Mouse (Mus musculus): ENCODE data around the gene Vstm4.

Vstm4 gene

GRCm38 (mm10) chr14:32859831-32860569 is 3.4 kb downstream of the Vstm4 start:
- DNase-seq = no peak

- no peak for DNase-seq
Measured at GRCm38 (mm10) chr14:32861149-32861581, 4.6 kb downstream of the Vstm4 start.

- DNase-seq = no peak
Measured at GRCm38 (mm10) chr14:32861656-32862055, 5.1 kb downstream of the Vstm4 start.

- no peak for DNase-seq
Measured at GRCm38 (mm10) chr14:32865331-32865730, 8.8 kb downstream of the Vstm4 start.

GRCm38 (mm10) chr14:32871963-32872362 is 15.4 kb downstream of the Vstm4 start:
- DNase-seq = no peak

- no peak for DNase-seq
Measured at GRCm38 (mm10) chr14:32877549-32877948, 21.0 kb downstream of the Vstm4 start.

GRCm38 (mm10) chr14:32880332-32880731 is 23.8 kb downstream of the Vstm4 start:
- no peak for DNase-seq

- no peak for DNase-seq
Measured at GRCm38 (mm10) chr14:32881693-32882092, 25.1 kb downstream of the Vstm4 start.

GRCm38 (mm10) chr14:32888876-32889674 is 32.5 kb downstream of the Vstm4 start:
- DNase-seq = peak; percentile 63

GRCm38 (mm10) chr14:32894341-32894853 is 37.8 kb downstream of the Vstm4 start:
- peak; percentile 48 for DNase-seq

- no peak for DNase-seq
Measured at GRCm38 (mm10) chr14:32894878-32895277, 38.3 kb downstream of the Vstm4 start.

GRCm38 (mm10) chr14:32896896-32897295 is 40.3 kb downstream of the Vstm4 start:
- DNase-seq = peak; percentile 20

GRCm38 (mm10) chr14:32903203-32903602 is 46.6 kb downstream of the Vstm4 start:
- no peak for DNase-seq

- no peak for DNase-seq
Measured at GRCm38 (mm10) chr14:32906545-32906944, 50.0 kb downstream of the Vstm4 start.

- no peak for DNase-seq
Measured at GRCm38 (mm10) chr14:32909112-32909511, 52.6 kb downstream of the Vstm4 start.

- no peak for DNase-seq
Measured at GRCm38 (mm10) chr14:32911187-32911586, 54.6 kb downstream of the Vstm4 start.

GRCm38 (mm10) chr14:32915360-32915759 is 58.8 kb downstream of the Vstm4 start:
- no peak for DNase-seq

GRCm38 (mm10) chr14:32917919-32918318 is 61.4 kb downstream of the Vstm4 start:
- no peak for DNase-seq

- no peak for DNase-seq
Measured at GRCm38 (mm10) chr14:32923871-32924270, 67.3 kb downstream of the Vstm4 start.

- no peak for DNase-seq
Measured at GRCm38 (mm10) chr14:32931709-32932108, 75.2 kb downstream of the Vstm4 start.

- DNase-seq = no peak
Measured at GRCm38 (mm10) chr14:32932220-32932619, 75.7 kb downstream of the Vstm4 start.

- DNase-seq = no peak
Measured at GRCm38 (mm10) chr14:32934064-32934463, 77.5 kb downstream of the Vstm4 start.

- no peak for DNase-seq
Measured at GRCm38 (mm10) chr14:32939217-32939616, 82.7 kb downstream of the Vstm4 start.

- DNase-seq = no peak
Measured at GRCm38 (mm10) chr14:32947512-32947911, 91.0 kb downstream of the Vstm4 start.

Data from cerebellum, adult 9-10 months (tissue).